Mouse (Mus musculus): ENCODE data around the gene Slc22a28.
"Not testable (repeated sequence)": the region's sequence is repeated elsewhere in the genome, so short reads cannot be mapped to it uniquely, and the experiment has no call there.

Slc22a28 gene

GRCm38 (mm10) chr19:8131881-8132280, at the start of gene Slc22a28:
Gene Slc22a28, minus strand, starts transcription at chr19:8131982.
- not testable (repeated sequence) for DNase-seq

GRCm38 (mm10) chr19:8148787-8149523, 17.2 kb upstream of the Slc22a28 start:
- no peak for DNase-seq

- not testable (repeated sequence) for DNase-seq
Observed at GRCm38 (mm10) chr19:8142716-8143115, 10.9 kb upstream of the Slc22a28 start.

- not testable (repeated sequence) for DNase-seq
Observed at GRCm38 (mm10) chr19:8134127-8134841, 2.5 kb upstream of the Slc22a28 start.

- no peak for DNase-seq
Observed at GRCm38 (mm10) chr19:8019904-8020349, 111.9 kb downstream of the Slc22a28 start.

GRCm38 (mm10) chr19:8019329-8019851, 112.4 kb downstream of the Slc22a28 start:
- DNase-seq: not testable (repeated sequence)

GRCm38 (mm10) chr19:8018535-8018934, 113.2 kb downstream of the Slc22a28 start:
- not testable (repeated sequence) for DNase-seq
